Mouse (Mus musculus): ENCODE data around the gene Cryba2. TPM values are rescaled to one million over a fixed set of nuclear protein-coding genes. Genes with fewer than 3 reads are reported as not detected.

Cryba2 gene
- polyA plus RNA-seq (2015; fragmentation: Nextera tagmentation; extraction: Ambion mirVana), result 0.71 and 1.2 TPM in 2 replicates

GRCm38 (mm10) chr1:74893134-74893855 is at the start of gene Cryba2:
Gene Cryba2, minus strand, starts transcription at chr1:74893143.
- peak within 1 kb of the TSS; percentile 45 for H3K4me2 ChIP-seq (replicated peaks; ENCODE audit: low read depth)
- H3K27me3 ChIP-seq (replicated peaks; ENCODE audit: control insufficient read depth, insufficient read depth, low read length), result peaks cover 62% of the 10 kb centered on the region
- no peak within 1 kb of the TSS for H3K9ac ChIP-seq (ENCODE audit: low read depth, low read length)
- ATAC-seq, result no peak
- H3K4me1 ChIP-seq (replicated peaks; ENCODE audit: control insufficient read depth, insufficient read depth, low read length), result no peaks in the 10 kb centered on the region
- H3K27ac ChIP-seq (ENCODE audit: low read depth, low read length), result no peak within 1 kb of the TSS
- TF ChIP-seq CTCF (IDR thresholded peaks at IDR 0.05; ENCODE audit: low read depth), result peak; percentile 79
- no peaks in the 10 kb centered on the region for H3K9me3 ChIP-seq (ENCODE audit: control insufficient read depth)
- WGBS, result 6% methylated on average over 25 of the region's 25 CpGs
- peak within 1 kb of the TSS; percentile 7; the same call in 1 of the 2 replicates for H3K4me3 ChIP-seq (ENCODE audit: low read depth, low read length)
- no peaks in the 10 kb centered on the region for H3K36me3 ChIP-seq (ENCODE audit: control insufficient read depth, insufficient read depth)

- Histone ChIP-seq H3K4me1 (replicated peaks; ENCODE audit: control insufficient read depth, insufficient read depth, low read length) (no peaks in the 10 kb centered on the region), H3K9ac (ENCODE audit: low read depth, low read length) (no peak overlapping the region), H3K4me2 (replicated peaks; ENCODE audit: low read depth) (no peak overlapping the region), H3K4me3 (ENCODE audit: low read depth, low read length) (no peak overlapping the region), H3K27ac (ENCODE audit: low read depth, low read length) (peak overlapping the region; percentile 68), H3K27me3 (replicated peaks; ENCODE audit: control insufficient read depth, insufficient read depth, low read length) (no peaks in the 10 kb centered on the region), H3K9me3 (ENCODE audit: control insufficient read depth) (no peaks in the 10 kb centered on the region), H3K36me3 (ENCODE audit: control insufficient read depth, insufficient read depth) (peaks cover 15% of the 10 kb centered on the region; the same call in 1 of the 2 replicates)
- ATAC-seq, result peak; percentile 89
- 23% methylated on average over 12 of the region's 12 CpGs for WGBS
- TF ChIP-seq CTCF (IDR thresholded peaks at IDR 0.05; ENCODE audit: low read depth), result no peak
Observed at GRCm38 (mm10) chr1:74941651-74942360, 48.9 kb upstream of the Cryba2 start.

DNA sequence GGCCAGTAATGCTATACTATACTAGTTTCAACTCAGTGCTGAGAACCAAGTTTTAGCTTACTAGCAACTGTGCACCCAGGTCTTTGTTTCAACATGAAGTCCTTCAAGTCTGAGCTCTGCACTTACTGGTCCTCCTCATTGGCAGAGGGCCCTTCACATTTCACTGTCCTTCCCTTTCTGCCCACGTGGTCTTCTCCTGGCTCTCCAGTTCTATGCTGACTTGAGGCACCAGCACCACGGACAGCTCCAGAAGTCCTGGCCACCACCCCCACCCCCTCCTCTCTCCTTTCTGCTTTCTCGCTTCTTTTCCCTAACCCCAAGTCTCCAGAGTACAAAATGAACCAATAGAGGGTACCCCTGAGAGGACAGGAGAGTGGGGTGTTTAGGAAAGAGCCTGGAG is 46.8 kb upstream of the Cryba2 start:
- Histone ChIP-seq H3K4me2 (replicated peaks; ENCODE audit: low read depth) (no peak overlapping the region), H3K4me3 (ENCODE audit: low read depth, low read length) (no peak overlapping the region), H3K27ac (ENCODE audit: low read depth, low read length) (no peak overlapping the region), H3K27me3 (replicated peaks; ENCODE audit: control insufficient read depth, insufficient read depth, low read length) (no peaks in the 10 kb centered on the region), H3K9ac (ENCODE audit: low read depth, low read length) (no peak overlapping the region), H3K9me3 (ENCODE audit: control insufficient read depth) (no peaks in the 10 kb centered on the region), H3K4me1 (replicated peaks; ENCODE audit: control insufficient read depth, insufficient read depth, low read length) (no peaks in the 10 kb centered on the region), H3K36me3 (ENCODE audit: control insufficient read depth, insufficient read depth) (peaks cover 1% of the 10 kb centered on the region; the same call in 1 of the 2 replicates)
- 10% methylated on average over 3 of the region's 3 CpGs for WGBS
- no peak for ATAC-seq
- no peak for TF ChIP-seq CTCF (IDR thresholded peaks at IDR 0.05; ENCODE audit: low read depth)

- no peak overlapping the region for H3K9ac ChIP-seq (ENCODE audit: low read depth, low read length)
- peak overlapping the region; percentile 60 for H3K4me2 ChIP-seq (replicated peaks; ENCODE audit: low read depth)
- no peak overlapping the region for H3K4me3 ChIP-seq (ENCODE audit: low read depth, low read length)
- TF ChIP-seq CTCF (IDR thresholded peaks at IDR 0.05; ENCODE audit: low read depth), result no peak
- H3K27ac ChIP-seq (ENCODE audit: low read depth, low read length), result peak overlapping the region; percentile 78
- WGBS, result 24% methylated on average over 12 of the region's 12 CpGs
- H3K9me3 ChIP-seq (ENCODE audit: control insufficient read depth), result no peaks in the 10 kb centered on the region
- H3K4me1 ChIP-seq (replicated peaks; ENCODE audit: control insufficient read depth, insufficient read depth, low read length), result no peaks in the 10 kb centered on the region
- H3K36me3 ChIP-seq (ENCODE audit: control insufficient read depth, insufficient read depth), result no peaks in the 10 kb centered on the region
- peak; percentile 80 for ATAC-seq
- no peaks in the 10 kb centered on the region for H3K27me3 ChIP-seq (replicated peaks; ENCODE audit: control insufficient read depth, insufficient read depth, low read length)
Observed at GRCm38 (mm10) chr1:74936221-74936830, 43.4 kb upstream of the Cryba2 start.

GRCm38 (mm10) chr1:74935402-74935801 is 42.5 kb upstream of the Cryba2 start, which contains the start of gene Cfap65:
Gene Cfap65, minus strand, starts transcription at chr1:74935599.
- Histone ChIP-seq H3K9me3 (ENCODE audit: control insufficient read depth) (no peaks in the 10 kb centered on the region), H3K4me1 (replicated peaks; ENCODE audit: control insufficient read depth, insufficient read depth, low read length) (no peaks in the 10 kb centered on the region), H3K27ac (ENCODE audit: low read depth, low read length) (peak within 1 kb of the TSS; percentile 78), H3K4me3 (ENCODE audit: low read depth, low read length) (no peak within 1 kb of the TSS; the same call in 1 of the 2 replicates), H3K36me3 (ENCODE audit: control insufficient read depth, insufficient read depth) (no peaks in the 10 kb centered on the region), H3K27me3 (replicated peaks; ENCODE audit: control insufficient read depth, insufficient read depth, low read length) (no peaks in the 10 kb centered on the region), H3K4me2 (replicated peaks; ENCODE audit: low read depth) (peak within 1 kb of the TSS; percentile 60), H3K9ac (ENCODE audit: low read depth, low read length) (no peak within 1 kb of the TSS)
- peak; percentile 58; the same call in 1 of the 2 replicates for ATAC-seq
- no peak for TF ChIP-seq CTCF (IDR thresholded peaks at IDR 0.05; ENCODE audit: low read depth)
- 2% methylated on average over 18 of the region's 18 CpGs for WGBS
